Mouse (Mus musculus): ENCODE measurements around the gene Lrig2. TPM values are rescaled to one million over a fixed set of nuclear protein-coding genes. Genes with fewer than 3 reads are reported as not detected.

Lrig2 gene
- total RNA-seq, 2 experiments from 2014 or later: 16.8 to 16.9 TPM

GRCm38 (mm10) chr3:104512424-104512748, 668 bp upstream of the Lrig2 start:
- no peak for DNase-seq (ENCODE audit: low spot score in 2 of 2)

DNA sequence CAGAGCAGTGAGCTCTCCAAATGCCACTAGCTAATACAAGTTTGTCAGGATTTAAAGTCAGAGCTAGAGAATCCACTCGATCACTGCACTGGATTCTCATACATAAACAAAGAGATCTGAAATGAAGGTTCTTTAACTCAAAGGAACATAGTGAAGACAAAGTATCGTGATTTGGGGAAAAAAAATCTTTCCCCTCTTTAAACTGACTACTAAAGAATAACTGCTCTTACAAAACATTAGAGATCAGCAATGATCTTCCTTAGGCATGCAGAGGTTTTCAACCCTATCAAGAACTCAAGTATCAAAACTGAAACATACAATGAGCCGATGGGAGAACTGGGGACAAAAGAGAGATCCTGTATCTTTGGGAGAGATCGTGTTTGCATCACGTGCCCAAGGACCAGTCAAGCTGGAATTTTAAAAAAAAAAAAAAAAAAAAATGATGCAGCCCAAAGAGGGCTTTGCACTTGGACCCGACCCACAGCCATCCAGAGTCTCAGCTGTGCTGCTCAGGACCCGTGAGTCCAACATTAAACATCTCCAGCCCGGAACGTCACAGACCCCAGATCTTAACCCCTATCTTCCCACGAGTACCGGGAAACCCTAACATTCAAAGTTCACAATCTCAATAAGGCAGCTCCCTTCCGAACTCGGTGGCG, 818 bp downstream of the Lrig2 start:
- no peak for DNase-seq (ENCODE audit: low spot score in 2 of 2)

DNA sequence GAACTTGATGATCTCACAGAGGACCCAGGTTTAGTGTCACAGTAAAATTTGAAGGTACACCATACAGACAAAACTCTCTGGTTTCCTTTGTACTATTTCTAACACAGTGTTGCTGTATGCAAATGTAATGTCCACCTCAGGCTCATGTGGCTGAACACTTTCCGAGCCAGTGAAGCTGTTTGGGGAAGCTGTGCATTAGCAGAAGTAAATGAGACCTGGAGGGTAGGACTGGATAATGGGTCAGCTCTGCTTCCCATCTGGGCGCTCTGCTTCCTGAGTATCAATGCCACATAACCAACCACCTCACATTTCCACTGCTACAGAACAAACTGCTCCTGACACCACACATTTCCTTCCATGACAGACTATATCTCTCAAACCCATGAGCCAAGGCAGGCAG, 10.1 kb downstream of the Lrig2 start:
- no peak for DNase-seq (ENCODE audit: low spot score in 2 of 2)

GRCm38 (mm10) chr3:104500881-104501280, 10.8 kb downstream of the Lrig2 start:
- DNase-seq (ENCODE audit: low spot score in 2 of 2): no peak

DNA sequence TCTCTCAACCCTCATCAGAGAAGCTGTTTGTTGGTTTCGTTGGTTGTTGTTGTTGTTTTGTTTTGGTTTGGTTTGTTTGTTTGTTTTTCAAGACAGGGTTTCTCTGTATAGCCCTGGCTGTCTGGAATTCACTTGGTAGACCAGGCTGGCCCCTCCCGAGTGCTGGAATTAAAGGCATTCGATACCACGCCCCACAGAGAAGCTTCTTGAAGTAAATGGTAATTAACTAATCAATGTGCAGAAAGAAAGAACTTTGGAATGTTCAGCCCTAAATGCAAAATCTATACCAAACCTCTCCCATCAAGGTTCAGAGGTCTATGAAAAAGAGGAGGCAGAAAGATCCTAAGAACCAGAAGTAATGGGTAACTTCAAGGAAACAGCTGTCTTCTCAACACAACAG, 15.5 kb downstream of the Lrig2 start:
- DNase-seq (ENCODE audit: low spot score in 2 of 2): no peak

DNA sequence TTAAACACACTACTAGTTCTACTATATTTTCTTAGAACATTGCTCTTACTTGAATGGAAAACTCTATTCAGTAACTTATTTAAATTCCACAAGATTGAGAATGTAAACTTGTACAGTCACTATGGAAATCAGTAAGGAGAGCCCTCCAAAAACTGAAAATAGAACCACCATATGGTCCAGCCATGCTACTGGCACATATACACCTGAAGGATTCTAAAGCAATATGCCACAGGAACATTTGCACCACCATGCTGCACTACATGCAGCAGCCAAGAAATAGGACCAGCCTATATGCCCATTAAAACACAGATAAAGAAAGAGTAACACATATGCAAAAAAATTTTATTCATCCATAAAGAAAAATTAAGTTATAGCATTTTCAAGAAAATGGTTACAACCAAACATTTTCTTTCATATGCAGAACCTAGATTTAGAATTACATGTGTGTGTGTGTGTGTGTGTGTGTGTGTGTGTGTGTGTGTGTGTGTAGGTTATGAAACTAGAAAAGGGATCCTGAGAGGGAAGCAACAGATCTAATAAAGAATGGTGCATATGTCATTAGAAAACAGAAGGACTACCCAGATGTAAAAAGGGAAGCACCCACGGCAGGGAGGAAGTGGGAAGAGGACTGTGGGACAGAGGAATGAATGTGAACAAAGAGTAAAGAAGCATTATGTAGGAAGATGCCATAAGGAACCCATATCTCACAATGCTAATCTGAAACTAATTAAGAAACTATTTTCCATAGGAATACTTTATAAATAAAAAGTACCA, 30.6 kb downstream of the Lrig2 start:
- no peak for DNase-seq (ENCODE audit: low spot score in 2 of 2)

DNA sequence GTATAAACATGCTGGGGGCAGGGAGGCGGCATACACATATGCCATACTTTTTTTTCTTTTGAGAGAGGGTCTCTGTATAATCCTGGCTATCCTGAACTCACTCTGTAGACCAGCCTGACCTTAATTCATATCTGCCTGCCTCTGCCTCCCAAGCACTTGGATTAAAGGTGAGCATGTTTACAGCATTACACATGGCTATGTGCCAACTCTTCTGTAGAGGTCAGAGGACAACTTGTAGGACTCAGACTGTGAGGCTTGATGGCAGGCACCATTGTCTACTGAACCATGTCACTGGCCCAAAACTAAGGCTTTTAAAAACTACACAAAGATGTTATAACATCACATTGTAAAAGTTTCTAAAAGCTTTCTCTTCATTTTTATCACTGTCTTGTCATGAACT, 33.7 kb downstream of the Lrig2 start:
- DNase-seq (ENCODE audit: low spot score in 2 of 2): no peak

- DNase-seq (ENCODE audit: low spot score in 2 of 2): no peak
These were observed 42.3 kb downstream of the Lrig2 start for GRCm38 (mm10) chr3:104469421-104469820.

GRCm38 (mm10) chr3:104461226-104461625, 50.5 kb downstream of the Lrig2 start:
- DNase-seq (ENCODE audit: low spot score in 2 of 2): no peak

DNA sequence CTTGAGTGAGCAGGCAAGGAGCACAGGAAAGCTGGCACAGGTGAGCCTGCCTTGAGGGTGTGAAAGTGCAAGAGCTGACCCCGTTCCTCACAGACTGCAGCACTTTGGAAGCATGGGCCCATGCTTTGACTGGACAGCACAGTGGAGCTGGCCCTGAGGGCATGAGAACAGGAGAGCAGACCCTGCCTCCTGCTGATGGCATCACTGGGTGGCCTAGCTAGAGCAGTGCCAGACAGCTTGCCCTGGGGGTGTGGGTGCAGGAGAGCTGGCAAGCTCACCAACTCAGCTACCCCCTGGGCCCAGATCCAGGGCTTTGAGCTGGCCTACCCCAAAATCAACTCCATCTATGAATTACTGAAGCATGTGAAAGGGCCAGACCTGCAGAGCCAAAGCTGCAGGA, 53.1 kb downstream of the Lrig2 start:
- DNase-seq (ENCODE audit: low spot score in 2 of 2): no peak

GRCm38 (mm10) chr3:104455506-104456275, 56.0 kb downstream of the Lrig2 start:
- DNase-seq (ENCODE audit: low spot score in 2 of 2): no peak

DNA sequence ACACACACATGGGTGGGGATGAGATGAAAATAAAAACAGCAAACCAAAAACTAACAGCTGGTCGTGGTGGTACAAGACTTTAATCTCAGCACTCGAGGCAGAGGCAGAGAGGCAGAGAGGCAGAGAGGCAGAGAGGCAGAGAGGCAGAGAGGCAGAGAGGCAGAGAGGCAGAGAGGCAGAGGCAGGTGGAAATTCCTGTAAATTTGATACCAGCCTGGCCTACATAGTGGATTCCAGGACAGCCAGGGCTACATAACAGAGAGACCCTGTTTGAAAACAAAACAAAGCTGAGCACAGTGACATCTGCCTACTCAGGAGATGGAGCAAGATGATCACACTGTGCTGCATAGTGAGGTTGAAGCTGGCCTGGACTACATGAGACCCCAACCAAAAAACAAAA, 64.5 kb downstream of the Lrig2 start:
- no peak for DNase-seq (ENCODE audit: low spot score in 2 of 2)

DNA sequence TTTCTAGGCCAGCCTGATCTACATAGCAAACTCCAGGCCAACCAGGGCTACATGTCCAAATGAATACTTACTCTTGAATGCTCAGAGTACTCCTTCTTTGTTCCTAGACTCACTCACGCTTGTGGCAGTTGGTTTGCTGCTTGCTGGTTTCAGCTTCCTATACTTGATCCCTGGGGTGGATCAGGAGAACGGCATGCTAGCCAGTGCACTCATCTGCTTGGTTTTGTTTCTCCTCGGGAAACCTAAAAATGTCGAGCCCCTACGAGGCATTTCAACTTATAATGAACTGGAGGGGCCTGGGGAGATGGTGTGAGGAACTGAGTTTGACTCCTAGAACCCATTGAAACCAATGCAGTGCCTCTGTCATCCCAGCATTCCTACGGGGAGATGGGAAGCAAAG, 65.0 kb downstream of the Lrig2 start:
- no peak for DNase-seq (ENCODE audit: low spot score in 2 of 2)

DNA sequence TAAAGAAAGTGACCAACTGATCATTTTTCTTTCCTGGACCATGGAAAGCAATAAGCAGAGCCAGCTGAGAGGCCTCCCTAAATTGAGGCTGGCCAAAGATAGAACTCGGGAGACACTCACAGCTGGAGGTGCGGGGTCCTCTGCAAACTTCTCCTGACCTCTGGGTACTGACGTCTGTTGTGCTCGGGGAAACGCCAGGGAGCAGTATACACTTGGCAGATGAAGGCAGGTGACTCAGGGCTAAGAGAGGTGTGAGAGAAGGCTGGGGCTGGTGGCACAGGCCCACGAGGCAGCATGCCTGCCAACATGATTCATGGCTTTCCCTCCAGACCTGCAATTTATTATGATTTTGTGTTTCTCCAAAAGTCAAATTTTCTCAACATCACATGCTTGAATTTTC, 66.1 kb downstream of the Lrig2 start:
- DNase-seq (ENCODE audit: low spot score in 2 of 2): peak in 1 of 2 experiments; percentile 18

DNA sequence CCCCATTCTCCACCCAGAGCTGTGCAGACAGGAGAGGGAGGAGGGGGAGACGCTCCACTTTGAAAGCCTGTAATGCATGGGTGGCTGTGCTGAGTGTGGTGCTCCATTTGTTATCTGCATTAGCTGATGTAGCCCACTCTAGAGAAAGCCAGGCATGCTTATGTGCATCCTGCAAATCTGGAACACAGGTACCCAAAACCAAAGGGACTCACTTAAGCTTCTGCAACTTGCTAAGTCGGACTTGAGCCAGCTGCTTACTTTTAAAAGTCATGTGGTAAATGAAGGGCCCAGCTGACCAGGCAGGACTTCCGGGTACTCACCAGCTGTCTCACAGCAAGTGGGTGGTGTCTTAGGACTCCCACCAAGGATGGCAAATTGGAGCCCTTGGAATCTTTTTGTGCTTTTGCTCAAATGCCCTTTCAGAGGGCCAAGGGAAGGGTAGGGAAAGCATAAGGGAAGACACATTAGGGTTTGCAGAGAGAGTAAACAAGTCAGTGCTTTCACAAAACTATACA, 66.7 kb downstream of the Lrig2 start:
- DNase-seq (ENCODE audit: low spot score in 2 of 2): no peak

DNA sequence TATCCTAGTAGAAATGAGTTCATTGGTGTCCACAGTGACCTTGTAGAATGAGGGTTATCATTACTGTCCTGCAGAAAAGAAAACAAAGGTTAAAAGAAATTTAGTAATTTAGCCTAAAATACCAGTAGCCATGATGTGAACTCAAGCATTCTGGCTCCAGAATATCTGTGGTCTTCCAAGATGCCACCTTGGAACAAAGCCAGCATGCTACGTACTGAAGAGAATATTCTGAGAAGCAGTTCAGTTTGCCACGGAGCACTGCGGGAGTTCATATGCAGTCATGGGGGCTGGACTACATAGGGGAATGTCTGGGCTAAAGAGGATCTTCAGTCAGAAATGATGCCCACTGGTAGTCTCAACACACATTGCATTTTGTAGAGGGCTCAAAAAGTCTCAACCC, 67.6 kb downstream of the Lrig2 start:
- no peak for DNase-seq (ENCODE audit: low spot score in 2 of 2)

- DNase-seq (ENCODE audit: low spot score in 2 of 2): peak in 1 of 2 experiments; percentile 43
These were observed 69.4 kb downstream of the Lrig2 start for GRCm38 (mm10) chr3:104442357-104442756.

- DNase-seq (ENCODE audit: low spot score in 2 of 2): peak; percentile 93 to 96
These were observed 69.8 kb downstream of the Lrig2 start for GRCm38 (mm10) chr3:104441870-104442283.

GRCm38 (mm10) chr3:104441435-104441834, 70.3 kb downstream of the Lrig2 start:
- DNase-seq (ENCODE audit: low spot score in 2 of 2): peak in 1 of 2 experiments; percentile 15

GRCm38 (mm10) chr3:104438777-104439176, 72.9 kb downstream of the Lrig2 start:
- no peak for DNase-seq (ENCODE audit: low spot score in 2 of 2)

GRCm38 (mm10) chr3:104437576-104437975, 74.1 kb downstream of the Lrig2 start:
- DNase-seq (ENCODE audit: low spot score in 2 of 2): no peak

DNA sequence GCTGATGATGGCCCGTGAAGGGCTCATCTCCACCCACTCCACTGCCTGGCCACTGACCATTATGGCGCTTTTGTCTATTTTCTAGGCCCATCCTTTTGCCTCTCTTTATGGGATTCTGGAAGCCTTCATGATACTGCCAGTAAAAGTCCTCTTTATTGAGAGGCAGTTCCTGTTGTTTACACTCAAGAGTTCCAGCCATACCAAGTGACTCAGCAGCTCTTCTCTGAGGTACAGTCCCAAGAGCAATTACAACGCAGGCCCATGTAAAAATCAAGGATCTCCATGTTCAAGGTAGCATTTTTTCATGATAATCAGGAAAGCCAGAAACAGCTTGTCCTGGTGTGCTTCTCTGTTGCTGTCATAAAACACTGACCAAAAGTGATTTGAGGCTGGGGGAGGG, 75.8 kb downstream of the Lrig2 start:
- DNase-seq (ENCODE audit: low spot score in 2 of 2): no peak

All from gastrocnemius, postnatal 4 days (tissue).